Mouse (Mus musculus) heart, postnatal 14 days (tissue): ENCODE results near the gene Camta1. TPM values are rescaled to one million over a fixed set of nuclear protein-coding genes. Genes with fewer than 3 reads are reported as not detected.
A peak's percentile ranks its signal among the peaks of the same experiment; 100 is the strongest.

ENCODE experiments used
- DNase-seq, 2 experiments: peaks; one replicate each; pipeline ENCODE4 v3.0.0; 2021 to 2022
- intact Hi-C: fragments of 180-260 bp; cut with DNase I; formaldehyde crosslinking; loops from one replicate; pipeline ENCODE4 v1.15.1; 2025
- total RNA-seq, 2 experiments: library from RNA; stranded (reverse); gene quantifications; 2 replicates each; pipeline ENCODE4 v1.2.3; 2021

Camta1 gene
- total RNA-seq, 2 experiments from 2014 or later: 193 to 199 TPM

- intact Hi-C loops: loop anchor here (10.0 kb wide), 1 partner anchor 338 kb away; no protein-coding TSS in a partner anchor
- no peak for DNase-seq
Observed at GRCm38 (mm10) chr4:151492786-151493185, 368.9 kb downstream of the Camta1 start.

- no peak for DNase-seq
- intact Hi-C loops: loop anchor here (10.0 kb wide), 2 partner anchors 151 to 371 kb away; no protein-coding TSS in a partner anchor
Observed at GRCm38 (mm10) chr4:151483977-151484313, 377.7 kb downstream of the Camta1 start.

GRCm38 (mm10) chr4:151483299-151483976 lies 378.2 kb downstream of the Camta1 start:
- peak; percentile 71 to 77 for DNase-seq
- intact Hi-C loops: loop anchor here (10.0 kb wide), 2 partner anchors 151 to 371 kb away; no protein-coding TSS in a partner anchor

- intact Hi-C loops: loop anchor here (10.0 kb wide), 2 partner anchors 154 to 374 kb away; no protein-coding TSS in a partner anchor
Observed at GRCm38 (mm10) chr4:151480928-151481327, 380.7 kb downstream of the Camta1 start.

GRCm38 (mm10) chr4:151477950-151478349 lies 383.7 kb downstream of the Camta1 start:
- intact Hi-C loops: no loop called here
- no peak for DNase-seq

More at GRCm38 (mm10) chr4:151480928-151481327, 380.7 kb downstream of the Camta1 start:
- no peak for DNase-seq

- intact Hi-C loops: no loop called here
- no peak for DNase-seq
Observed at GRCm38 (mm10) chr4:151474895-151475470, 386.7 kb downstream of the Camta1 start.

GRCm38 (mm10) chr4:151471886-151472285 lies 389.8 kb downstream of the Camta1 start:
- intact Hi-C loops: no loop called here

GRCm38 (mm10) chr4:151468381-151468780 lies 393.3 kb downstream of the Camta1 start:
- intact Hi-C loops: no loop called here

More at GRCm38 (mm10) chr4:151471886-151472285, 389.8 kb downstream of the Camta1 start:
- no peak for DNase-seq

GRCm38 (mm10) chr4:151458686-151459085 lies 403.0 kb downstream of the Camta1 start:
- no peak for DNase-seq
- intact Hi-C loops: no loop called here

More at GRCm38 (mm10) chr4:151468381-151468780, 393.3 kb downstream of the Camta1 start:
- DNase-seq: no peak

GRCm38 (mm10) chr4:151454611-151455010 lies 407.1 kb downstream of the Camta1 start:
- intact Hi-C loops: no loop called here
- DNase-seq: no peak

- intact Hi-C loops: no loop called here
Observed at GRCm38 (mm10) chr4:151454065-151454464, 407.6 kb downstream of the Camta1 start.

GRCm38 (mm10) chr4:151451885-151452284 lies 409.8 kb downstream of the Camta1 start:
- intact Hi-C loops: no loop called here
- DNase-seq: no peak

More at GRCm38 (mm10) chr4:151454065-151454464, 407.6 kb downstream of the Camta1 start:
- DNase-seq: no peak

- intact Hi-C loops: no loop called here
- no peak for DNase-seq
Observed at GRCm38 (mm10) chr4:151449981-151450380, 411.7 kb downstream of the Camta1 start.

- DNase-seq: no peak
- intact Hi-C loops: no loop called here
Observed at GRCm38 (mm10) chr4:151448341-151448740, 413.3 kb downstream of the Camta1 start.

GRCm38 (mm10) chr4:151444665-151445064 lies 417.0 kb downstream of the Camta1 start:
- intact Hi-C loops: no loop called here
- DNase-seq: no peak

GRCm38 (mm10) chr4:151438561-151438960 lies 423.1 kb downstream of the Camta1 start:
- intact Hi-C loops: no loop called here
- no peak for DNase-seq

GRCm38 (mm10) chr4:151437859-151438258 lies 423.8 kb downstream of the Camta1 start:
- intact Hi-C loops: no loop called here
- no peak for DNase-seq

GRCm38 (mm10) chr4:151425133-151425532 lies 436.5 kb downstream of the Camta1 start:
- no peak for DNase-seq
- intact Hi-C loops: no loop called here

GRCm38 (mm10) chr4:151422922-151423321 lies 438.8 kb downstream of the Camta1 start:
- no peak for DNase-seq
- intact Hi-C loops: no loop called here

- DNase-seq: no peak
- intact Hi-C loops: no loop called here
Observed at GRCm38 (mm10) chr4:151422361-151422760, 439.3 kb downstream of the Camta1 start.

- DNase-seq: no peak
- intact Hi-C loops: no loop called here
Observed at GRCm38 (mm10) chr4:151418344-151418875, 443.3 kb downstream of the Camta1 start.
